Mouse (Mus musculus) erythroid progenitor cell, adult 5-6 weeks (primary cell): Measurements from ENCODE around the gene Fndc11. TPM values are rescaled to one million over a fixed set of nuclear protein-coding genes. Genes with fewer than 3 reads are reported as not detected.
A peak's percentile ranks its signal among the peaks of the same experiment; 100 is the strongest.

Source experiments
- ATAC-seq: replicated peaks from 2 replicates; pipeline ENCODE4 v1.8.0; 2016; ENCODE audit warnings: moderate number of reproducible peaks, mild to moderate bottlenecking, moderate TSS enrichment, inconsistent platforms; ENCODE audit not compliant: poor library complexity, low FRiP score, severe bottlenecking
- total RNA-seq, 2 experiments: library from RNA; stranded (forward) in 1 of 2; stranded (reverse) in 1 of 2; fragments of 150-400 nt in 1 of 2; fragments of 186-747, 209-891 nt in 1 of 2; gene quantifications; 2 replicates each; pipeline versions ENCODE4 v1.2.3 to v1.2.4; 2015 to 2017; ENCODE audit warnings: low replicate concordance in 2 of 2

The Fndc11 gene
- total RNA-seq, 2 experiments from 2014 or later = 2.5 TPM; not detected in 1

DNA sequence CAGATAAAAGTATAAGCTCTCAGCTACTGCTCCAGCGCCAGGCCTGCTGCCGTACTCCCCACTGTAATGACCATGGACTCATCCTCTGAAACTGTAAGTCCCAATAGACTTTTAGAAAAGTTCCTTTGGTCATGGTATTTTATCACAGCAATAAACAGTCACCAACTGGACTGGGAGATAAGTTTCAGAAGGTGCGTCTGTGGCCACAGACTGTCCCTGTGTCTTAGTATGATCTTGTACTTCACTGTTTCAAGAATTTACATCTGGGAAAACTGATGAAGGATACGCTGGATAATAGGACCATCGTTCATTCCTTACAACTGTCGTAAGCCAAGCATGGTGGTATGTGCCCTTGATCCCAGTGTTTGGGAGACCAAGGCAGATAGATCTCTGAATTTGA, 3.8 kb upstream of the Fndc11 start:
- peak; percentile 39; the same call in 1 of the 2 replicates for ATAC-seq

- no peak for ATAC-seq
Measured at GRCm38 (mm10) chr2:181218881-181219485, 830 bp upstream of the Fndc11 start.

- no peak for ATAC-seq
Measured at GRCm38 (mm10) chr2:181220361-181220760, 548 bp downstream of the Fndc11 start.

GRCm38 (mm10) chr2:181224994-181225393, 5.2 kb downstream of the Fndc11 start:
- no peak for ATAC-seq

- no peak for ATAC-seq
Measured at GRCm38 (mm10) chr2:181227122-181227521, 7.3 kb downstream of the Fndc11 start.

DNA sequence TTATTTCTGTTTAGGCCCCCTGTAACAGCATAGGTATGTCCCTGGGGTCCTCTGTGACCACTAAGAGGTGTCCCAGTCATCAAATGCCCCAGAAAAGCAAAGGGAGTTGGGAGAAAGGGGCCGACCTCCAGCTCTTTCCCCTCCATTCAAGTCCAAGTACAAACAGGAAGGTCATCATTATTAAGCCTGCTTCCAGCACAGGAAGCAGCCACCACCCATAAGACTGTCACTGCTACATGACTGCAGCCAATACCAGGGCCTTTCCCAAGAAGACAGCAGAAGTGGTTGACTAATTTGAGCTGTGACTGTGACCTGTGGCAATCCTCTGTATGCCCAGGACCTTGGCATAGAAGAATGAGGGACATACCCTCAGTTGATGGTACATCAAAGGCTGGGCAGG, 8.5 kb downstream of the Fndc11 start:
- no peak for ATAC-seq

DNA sequence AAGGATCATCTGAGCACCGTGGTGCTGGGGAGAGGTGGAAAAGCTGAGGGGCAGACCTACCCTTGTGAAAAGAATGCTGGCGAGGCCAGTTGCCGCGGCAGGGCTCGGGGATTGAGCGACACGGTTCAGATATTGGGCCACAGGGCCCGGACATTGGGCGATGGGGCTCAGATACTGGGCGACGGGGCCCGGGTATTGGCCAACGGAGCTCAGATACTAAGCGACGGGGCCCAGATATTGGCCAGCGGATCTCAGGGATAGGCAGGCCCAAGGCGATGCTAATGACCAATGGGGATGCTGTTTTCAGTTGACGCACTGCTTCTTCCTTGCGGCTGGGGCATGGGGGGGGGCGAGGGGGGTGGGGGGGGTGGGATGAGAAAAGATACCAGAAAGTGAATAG, 11.4 kb downstream of the Fndc11 start:
- no peak for ATAC-seq

DNA sequence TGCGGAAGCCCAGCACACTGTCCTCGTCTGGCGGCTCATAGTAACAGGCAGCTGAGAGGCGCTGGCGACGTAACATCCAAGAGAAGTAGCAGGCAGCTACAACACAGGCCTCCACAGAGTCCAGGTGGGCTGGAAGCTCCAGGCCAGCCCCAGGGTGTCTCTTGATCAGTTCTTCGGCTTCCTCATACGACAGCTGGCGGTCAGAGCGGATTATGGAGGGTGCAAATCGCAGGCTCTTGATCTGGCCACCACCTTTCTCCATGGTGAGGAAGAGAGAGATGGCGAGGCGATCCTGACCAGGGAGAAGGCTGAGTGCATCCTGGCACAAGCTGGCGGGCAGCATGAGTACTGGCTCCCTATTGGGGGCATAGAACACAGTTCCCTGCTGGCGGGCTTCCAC, 13.6 kb downstream of the Fndc11 start:
- ATAC-seq = no peak

- no peak for ATAC-seq
Measured at GRCm38 (mm10) chr2:181234680-181235079, 14.9 kb downstream of the Fndc11 start.

GRCm38 (mm10) chr2:181235681-181236566, 16.1 kb downstream of the Fndc11 start:
- no peak for ATAC-seq

DNA sequence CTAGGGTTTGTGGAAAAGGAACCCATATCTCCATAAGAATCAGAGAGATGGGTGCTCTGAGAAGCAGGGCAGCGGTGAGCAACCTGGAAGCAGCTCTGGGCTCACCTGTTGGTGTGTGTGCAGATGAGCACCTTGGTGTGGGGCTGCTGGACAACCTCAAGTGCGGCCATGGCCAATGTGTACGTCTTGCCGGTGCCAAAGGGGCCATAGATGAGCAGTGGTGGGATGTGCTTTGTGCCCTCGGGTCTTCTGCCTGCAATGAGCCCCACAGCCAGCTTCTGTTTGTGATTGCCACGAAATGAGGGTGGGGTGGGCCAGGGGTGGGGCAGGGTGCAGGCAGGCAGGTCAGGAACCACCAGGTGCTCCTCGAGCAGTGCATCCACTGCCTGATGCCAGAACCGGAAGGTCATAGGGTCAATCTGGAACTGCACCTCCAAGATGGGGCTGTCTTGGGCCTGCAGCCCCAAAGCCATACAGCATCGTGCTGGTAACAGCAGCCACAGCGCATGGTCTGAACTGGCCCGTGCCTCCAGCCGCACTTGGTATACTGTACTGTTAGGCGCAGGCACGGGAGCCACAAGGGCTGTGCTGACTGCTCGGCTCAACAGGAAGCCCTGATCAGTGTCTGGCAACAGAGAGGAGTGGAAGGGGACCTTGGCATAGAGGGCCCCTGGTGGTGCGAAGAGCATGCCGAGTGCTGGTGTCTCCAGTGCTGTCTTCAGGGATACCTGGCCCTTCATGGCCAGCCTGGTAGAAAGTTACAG, 17.6 kb downstream of the Fndc11 start:
- ATAC-seq = no peak

DNA sequence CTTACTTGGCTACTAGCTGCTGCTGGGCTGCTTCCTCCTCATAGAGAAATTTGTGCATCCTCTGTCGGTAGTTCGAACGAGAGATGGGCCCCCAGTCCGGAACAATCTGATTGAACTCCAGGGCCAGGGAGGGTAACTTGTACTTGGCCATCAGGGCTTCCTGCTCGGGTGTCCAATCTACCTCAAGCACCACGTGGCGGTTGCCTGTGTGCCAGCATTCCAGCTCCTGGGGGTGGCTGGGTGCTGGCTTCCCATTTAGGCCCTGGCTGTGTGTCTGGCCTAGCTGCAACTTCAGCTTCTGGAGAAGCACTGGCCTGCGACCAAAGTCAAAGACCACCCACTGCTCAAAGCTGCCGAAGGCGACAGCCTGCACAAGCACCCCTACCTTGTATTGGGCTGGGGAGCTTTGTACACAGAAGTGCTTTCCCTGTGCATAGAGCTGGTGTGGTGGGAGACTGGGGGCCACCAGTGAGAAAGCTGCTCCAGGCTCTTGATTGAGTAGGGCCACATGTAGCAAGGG, 18.3 kb downstream of the Fndc11 start:
- ATAC-seq = no peak

DNA sequence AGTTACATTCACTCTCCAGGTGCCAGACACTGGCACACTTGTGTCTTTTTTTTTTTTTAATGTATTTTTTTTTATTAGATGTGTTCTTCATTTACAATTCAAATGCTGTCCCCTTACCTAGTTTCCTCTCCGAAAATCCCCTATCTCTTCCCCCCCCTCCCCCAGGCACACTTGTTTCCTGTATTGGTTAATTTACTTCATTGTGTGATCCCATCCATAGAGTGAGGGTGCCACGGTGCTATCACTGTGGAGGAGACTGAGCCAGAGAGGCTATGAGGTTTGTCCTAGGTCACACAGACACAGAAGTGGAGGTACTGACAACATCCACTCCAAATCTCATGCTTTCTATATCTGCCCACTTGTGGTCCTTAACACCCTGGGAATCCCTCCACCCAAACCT, 19.0 kb downstream of the Fndc11 start:
- no peak for ATAC-seq

GRCm38 (mm10) chr2:181239261-181239660, 19.4 kb downstream of the Fndc11 start:
- ATAC-seq = no peak

DNA sequence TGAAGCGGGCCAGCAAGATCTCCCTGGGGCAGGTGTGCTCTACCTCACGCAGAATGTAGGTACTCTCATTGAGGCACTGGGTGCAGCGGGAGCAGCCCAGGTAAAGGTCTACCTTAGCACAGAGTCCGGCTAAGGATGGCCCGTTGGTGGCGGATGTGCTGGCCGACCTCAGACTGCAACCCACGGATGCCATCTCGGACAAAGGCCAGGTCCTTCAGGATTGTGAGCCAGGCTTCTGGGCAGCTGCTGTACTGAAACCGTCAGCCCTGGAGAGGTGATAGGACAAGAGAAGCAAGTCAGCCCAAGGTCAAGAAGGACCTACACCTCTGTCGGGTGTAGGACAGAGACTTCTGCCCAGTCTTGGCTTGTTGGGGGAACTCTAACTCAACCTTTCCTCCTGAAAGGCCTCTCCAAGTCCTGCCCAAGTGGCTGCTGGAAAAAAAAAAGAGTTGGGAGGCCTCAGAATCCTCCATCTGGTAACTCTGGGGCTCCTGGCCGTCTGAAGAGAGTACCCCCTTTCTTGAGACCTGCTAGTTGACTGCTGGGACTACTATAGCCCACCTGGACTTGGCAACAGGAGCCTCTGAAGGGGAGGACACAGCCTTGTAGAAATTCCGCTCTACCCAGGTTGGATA, 21.1 kb downstream of the Fndc11 start:
- no peak for ATAC-seq

- ATAC-seq = peak; percentile 72
Measured at GRCm38 (mm10) chr2:181241602-181242313, 21.9 kb downstream of the Fndc11 start, which contains the start of gene Helz2. TSS of gene Helz2 (minus strand) at chr2:181242027.

GRCm38 (mm10) chr2:181242314-181242665, 22.5 kb downstream of the Fndc11 start:
- no peak for ATAC-seq

DNA sequence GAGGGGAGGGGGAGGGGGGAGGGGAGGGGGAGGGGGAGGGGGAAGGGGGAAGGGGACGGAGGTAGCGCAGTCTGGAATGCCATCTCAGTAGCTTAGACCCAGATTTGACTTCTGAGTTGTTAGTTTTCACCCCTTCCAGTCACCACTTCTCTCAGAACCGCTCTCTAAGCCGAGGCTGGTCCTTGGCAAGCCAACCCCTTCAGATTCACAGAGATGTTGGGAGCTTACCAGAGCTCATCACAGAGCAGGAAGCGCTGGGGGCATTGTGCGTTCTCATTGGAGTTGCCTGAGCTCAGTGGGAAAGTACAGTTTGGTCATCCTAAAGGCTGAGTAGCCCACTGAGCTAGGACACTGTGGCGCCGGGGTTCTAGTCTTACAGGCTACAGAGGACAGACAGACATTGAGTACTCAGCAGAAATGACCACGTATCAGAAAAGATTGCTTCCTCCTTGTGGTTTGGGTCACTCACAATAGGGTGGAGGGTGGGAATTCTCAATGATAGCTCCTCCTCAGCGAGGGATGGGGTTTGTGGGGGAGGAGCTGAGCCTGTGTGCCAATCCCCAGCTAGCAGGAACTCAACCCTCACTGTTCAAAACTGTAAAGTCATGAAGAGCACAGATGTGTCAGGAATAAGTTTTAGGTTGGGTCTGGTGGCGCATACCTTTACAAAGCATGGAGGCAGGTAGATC, 24.0 kb downstream of the Fndc11 start:
- no peak; the same call in 1 of the 2 replicates for ATAC-seq

GRCm38 (mm10) chr2:181245031-181245430, 25.2 kb downstream of the Fndc11 start:
- no peak for ATAC-seq
